Mouse (Mus musculus): ENCODE data around the gene Pdk2.

Pdk2 gene

DNA sequence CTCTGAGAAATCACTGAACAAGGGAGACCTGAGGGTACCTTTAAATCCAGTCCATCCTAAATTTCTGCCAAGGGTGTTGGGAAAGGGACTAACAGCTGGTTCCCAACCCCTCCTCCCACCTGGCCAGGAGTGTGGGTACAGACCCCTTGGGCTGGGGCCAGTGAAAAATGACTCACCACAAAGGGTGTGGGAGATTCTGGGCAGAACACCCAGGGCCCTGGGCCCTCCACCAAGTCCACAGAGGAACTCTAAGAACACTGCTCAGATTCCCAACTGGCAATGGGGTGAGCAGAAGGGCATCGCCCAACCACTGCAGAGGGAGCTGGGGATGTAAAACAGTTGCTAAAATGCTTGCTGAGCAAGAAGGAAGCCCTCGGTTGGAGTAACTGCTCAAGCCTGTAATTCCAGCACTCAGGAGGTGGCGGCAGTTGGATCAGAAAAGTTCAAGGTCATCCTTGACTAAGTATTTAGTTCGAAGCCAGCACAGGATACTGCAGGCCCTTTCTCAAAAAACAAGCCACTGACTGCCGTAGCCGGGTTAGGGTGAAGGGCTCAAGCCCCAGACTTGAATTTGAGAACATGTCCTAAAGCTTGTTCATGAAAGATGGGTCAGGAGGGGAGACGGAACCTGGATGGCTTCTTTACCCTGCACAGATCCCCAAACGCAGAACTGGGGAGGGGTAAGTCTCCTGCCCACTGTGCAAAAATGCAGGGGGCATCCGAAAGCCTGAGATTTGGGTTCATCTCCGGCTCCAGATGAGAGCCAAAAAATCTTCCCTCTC is 52.2 kb downstream of the Pdk2 start:
- no peak for DNase-seq (ENCODE audit: low spot score in 2 of 2)

DNA sequence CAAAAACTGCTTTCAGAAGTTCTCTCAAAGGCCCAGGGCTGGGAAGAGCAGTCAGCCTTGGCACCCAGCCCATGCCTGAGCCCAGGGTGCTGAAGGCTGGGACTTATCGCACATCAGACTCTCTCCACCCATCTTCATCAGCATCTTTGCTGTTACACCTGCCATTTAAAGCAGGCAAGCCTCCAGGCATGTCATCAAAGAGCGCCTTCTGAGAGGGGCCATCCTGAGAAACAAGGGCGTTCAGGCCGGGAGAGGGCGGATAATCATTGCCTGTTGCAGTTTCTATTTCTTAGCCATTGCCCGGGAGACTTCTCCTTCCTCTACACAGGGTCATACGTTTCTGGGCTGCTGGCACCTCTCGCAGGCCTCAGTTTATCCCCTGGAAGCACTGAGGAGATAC is 53.3 kb downstream of the Pdk2 start:
- DNase-seq (ENCODE audit: low spot score in 2 of 2), result no peak

DNA sequence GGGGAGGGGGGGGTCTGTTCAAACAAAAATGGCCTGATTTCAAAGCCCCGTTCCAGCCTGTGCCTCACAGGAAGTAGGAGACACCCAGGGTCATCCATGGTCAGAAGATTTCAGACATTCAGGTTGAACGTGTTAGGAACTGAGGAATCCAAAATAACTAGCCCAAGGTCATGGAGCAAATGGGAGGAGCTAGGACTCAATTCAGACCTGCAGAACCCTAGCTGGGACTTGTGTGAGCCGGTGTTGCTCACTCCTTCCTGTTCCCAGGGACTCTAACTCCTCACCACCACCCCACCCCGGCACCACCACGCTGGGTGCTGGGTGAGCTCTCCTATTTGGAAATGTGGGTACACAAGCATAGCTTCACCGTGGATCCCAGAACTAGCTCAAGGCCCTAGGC is 53.8 kb downstream of the Pdk2 start:
- DNase-seq (ENCODE audit: low spot score in 2 of 2), result no peak

DNA sequence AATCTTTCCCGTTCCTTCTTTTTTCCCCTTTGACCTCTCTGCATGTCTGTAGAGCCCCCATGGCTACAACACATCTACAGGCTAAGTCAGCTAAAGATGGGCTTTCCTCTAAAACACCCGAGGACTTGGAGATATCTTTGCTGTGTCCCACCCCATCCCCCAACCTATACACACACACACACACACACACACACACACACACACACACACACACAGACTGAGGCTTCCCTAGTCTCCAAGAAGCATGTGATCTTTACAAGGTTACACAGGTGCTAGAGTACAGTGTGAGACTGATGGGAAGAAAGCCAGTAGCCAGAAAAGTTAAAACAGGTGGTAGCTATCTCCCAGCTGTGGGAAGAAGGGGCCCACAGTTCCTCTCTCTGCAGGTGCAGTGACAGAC is 54.7 kb downstream of the Pdk2 start:
- DNase-seq (ENCODE audit: low spot score in 2 of 2), result no peak

DNA sequence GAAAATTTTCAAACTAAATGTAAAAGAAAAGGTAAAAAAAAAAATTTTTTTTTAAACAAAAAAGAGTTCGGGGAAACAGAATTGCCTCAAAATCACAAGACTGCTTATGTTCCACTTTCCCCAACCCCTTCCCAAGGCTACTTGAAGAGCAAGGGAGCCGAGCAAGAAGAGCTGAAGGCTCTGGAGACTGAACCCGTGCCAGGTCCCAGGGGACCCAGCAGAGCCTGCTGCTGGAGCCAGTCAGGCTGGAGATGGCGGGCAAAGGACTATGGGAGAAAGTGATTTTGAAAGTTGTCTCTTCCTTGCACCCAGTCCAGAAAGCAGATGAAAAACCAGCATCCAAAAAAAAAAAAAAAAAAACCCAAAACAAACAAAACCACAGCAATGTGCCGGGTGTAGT is 55.3 kb downstream of the Pdk2 start:
- DNase-seq (ENCODE audit: low spot score in 2 of 2), result no peak

DNA sequence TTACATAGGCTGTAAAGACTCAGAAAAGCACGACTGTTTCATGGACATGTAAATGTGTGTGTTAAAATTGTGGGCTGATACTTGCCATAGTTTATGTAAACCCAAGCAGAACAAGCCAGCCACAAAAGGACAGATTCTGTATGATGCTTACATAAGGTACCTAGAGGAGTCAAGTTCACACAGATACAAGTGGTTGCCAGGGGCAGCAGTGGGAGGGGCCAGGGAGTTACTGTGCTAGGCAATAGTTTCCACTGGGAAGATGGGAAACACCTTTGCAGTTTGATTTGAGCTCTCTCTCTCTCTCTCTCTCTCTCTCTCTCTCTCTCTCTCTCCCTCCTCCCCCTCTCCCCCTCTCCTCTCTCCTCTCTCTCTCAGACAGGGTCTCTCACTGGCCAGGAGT is 56.0 kb downstream of the Pdk2 start:
- DNase-seq (ENCODE audit: low spot score in 2 of 2), result no peak

DNA sequence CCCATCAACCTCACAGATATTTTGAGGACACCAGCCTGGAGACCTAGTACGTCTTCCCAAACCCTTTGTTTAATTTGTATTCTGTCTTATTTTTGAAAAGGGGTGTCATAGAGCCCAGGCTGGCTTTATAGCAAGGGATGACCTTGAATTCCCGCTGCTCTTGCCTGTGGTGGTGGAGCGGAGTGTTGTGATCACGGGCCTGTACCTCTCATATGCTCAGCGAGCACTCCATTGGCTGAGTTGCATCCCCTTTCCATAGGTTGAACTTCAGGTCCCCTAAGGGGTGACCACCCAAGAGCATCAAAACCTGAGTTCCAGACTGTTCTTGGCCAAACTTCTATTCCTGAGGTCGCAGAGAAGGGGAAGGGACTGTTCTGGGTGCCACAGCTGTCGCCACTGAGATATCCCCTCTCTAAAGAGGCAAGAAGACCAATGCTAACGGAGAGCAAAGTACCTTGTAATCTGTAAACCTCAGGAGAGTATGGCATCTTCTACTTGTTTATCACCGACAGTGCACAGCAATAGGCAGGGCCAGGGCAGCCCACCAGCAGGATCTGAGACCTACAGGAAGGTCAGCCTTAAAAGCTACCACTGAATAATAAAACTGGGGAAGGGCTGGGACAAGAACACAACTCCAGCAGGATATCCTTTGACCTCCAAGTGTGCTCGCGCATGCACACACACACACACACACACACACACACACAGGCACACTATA is 61.5 kb downstream of the Pdk2 start:
- DNase-seq (ENCODE audit: low spot score in 2 of 2), result no peak

DNA sequence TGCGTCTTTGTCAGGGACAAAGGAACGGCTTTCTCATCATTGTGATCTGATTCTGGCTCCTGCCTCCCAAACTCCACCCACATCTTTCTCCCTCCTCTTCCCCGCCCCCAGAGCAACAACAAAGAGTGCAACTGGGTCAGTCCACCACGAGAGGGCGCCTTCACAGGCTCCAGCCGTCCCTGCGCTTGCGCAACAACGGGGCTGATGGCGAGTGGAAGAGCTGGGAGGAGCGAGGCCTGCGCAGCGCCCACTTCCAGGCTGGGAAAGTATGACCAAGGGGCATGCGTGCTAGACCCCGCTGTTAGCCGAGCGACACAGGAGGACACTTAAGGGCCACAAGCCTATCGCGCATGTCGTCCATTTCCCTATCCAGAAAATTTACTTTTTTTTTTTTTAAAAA is 62.2 kb downstream of the Pdk2 start:
- peak; percentile 91 to 94 for DNase-seq (ENCODE audit: low spot score in 2 of 2)

DNA sequence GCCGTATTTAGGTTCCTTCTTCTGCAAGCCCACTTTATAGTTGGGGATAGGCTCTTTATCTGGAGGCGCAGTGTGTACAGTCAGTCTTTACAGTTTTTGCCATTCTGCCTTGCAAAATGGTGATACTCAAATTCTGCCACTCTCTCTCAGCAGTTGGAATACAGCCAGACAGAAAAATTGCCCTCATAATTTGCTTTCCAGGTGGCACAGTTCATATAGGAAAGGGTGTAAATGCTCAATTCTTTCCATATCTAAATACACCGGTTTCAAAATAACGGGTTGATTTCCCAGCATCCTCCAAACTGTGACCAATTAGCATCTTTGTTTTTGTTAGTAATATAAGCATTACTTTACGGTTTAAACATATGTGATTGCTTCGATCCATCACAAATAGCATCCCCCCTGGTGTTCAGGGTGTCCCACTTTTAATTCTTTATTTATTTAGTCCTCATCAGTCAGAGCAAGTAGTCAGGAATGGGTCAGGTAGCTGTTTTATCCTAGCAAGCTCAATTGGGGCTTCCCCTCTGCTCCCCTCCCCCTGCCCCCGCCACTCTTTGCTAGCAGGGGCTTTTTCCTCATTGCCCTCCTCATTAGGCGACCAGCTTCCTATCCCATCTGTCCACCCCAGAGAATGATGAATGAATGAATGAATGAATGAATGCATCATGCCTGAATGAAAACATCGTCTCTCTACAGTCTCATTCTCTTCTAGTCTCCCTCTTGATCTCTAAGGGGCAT is 62.8 kb downstream of the Pdk2 start:
- DNase-seq (ENCODE audit: low spot score in 2 of 2), result no peak

All from spleen, postnatal 36 days (tissue).